Mouse (Mus musculus): Measurements from ENCODE around the gene Cacng7. TPM values are rescaled to one million over a fixed set of nuclear protein-coding genes. Genes with fewer than 3 reads are reported as not detected.

Cacng7 gene
- polyA plus RNA-seq, 1 experiment from 2014 or later = 0.51 TPM

GRCm38 (mm10) chr7:3331581-3332223 lies 1.1 kb upstream of the Cacng7 start:
- peak overlapping the region; percentile 26 for H3K27ac ChIP-seq (replicated peaks)
- peak overlapping the region; percentile 53 for H3K4me3 ChIP-seq
- WGBS = under 1% methylated on average over 27 of the region's 27 CpGs

GRCm38 (mm10) chr7:3332224-3332615 lies 535 bp upstream of the Cacng7 start:
- Histone ChIP-seq H3K36me3 (no peaks in the 10 kb centered on the region), H3K27me3 (replicated peaks) (peaks cover 76% of the 10 kb centered on the region), H3K9me3 (no peaks in the 10 kb centered on the region), H3K9ac (peak overlapping the region; percentile 70), H3K4me2 (peak overlapping the region; percentile 71), H3K27ac (replicated peaks) (peak overlapping the region; percentile 26), H3K4me3 (peak overlapping the region; percentile 53), H3K4me1 (peaks cover 18% of the 10 kb centered on the region)
- 0% methylated on average over 4 of the region's 4 CpGs for WGBS
- no peak for ATAC-seq (ENCODE audit: extremely low read depth, insufficient number of reproducible peaks, low FRiP score, low TSS enrichment)

More at GRCm38 (mm10) chr7:3331581-3332223, 1.1 kb upstream of the Cacng7 start:
- ATAC-seq (ENCODE audit: extremely low read depth, insufficient number of reproducible peaks, low FRiP score, low TSS enrichment) = peak; percentile 76; the same call in 1 of the 2 replicates
- peaks cover 18% of the 10 kb centered on the region for H3K4me1 ChIP-seq
- no peaks in the 10 kb centered on the region for H3K36me3 ChIP-seq
- peaks cover 76% of the 10 kb centered on the region for H3K27me3 ChIP-seq (replicated peaks)
- H3K4me2 ChIP-seq = peak overlapping the region; percentile 71
- peak overlapping the region; percentile 70 for H3K9ac ChIP-seq
- no peaks in the 10 kb centered on the region for H3K9me3 ChIP-seq

- Histone ChIP-seq H3K4me3 (peak overlapping the region; percentile 53), H3K4me2 (peak overlapping the region; percentile 71), H3K27ac (replicated peaks) (no peak overlapping the region), H3K27me3 (replicated peaks) (peaks cover 79% of the 10 kb centered on the region), H3K9me3 (no peaks in the 10 kb centered on the region), H3K36me3 (no peaks in the 10 kb centered on the region), H3K9ac (peak overlapping the region; percentile 78), H3K4me1 (peaks cover 18% of the 10 kb centered on the region)
- ATAC-seq (ENCODE audit: extremely low read depth, insufficient number of reproducible peaks, low FRiP score, low TSS enrichment) = no peak
- WGBS = 14% methylated on average over 5 of the region's 5 CpGs
These were observed 787 bp downstream of the Cacng7 start for GRCm38 (mm10) chr7:3333542-3333941.

GRCm38 (mm10) chr7:3336412-3336811 lies 3.7 kb downstream of the Cacng7 start:
- no peak for ATAC-seq (ENCODE audit: extremely low read depth, insufficient number of reproducible peaks, low FRiP score, low TSS enrichment)
- Histone ChIP-seq H3K9ac (no peak overlapping the region), H3K27ac (replicated peaks) (no peak overlapping the region), H3K4me1 (peaks cover 9% of the 10 kb centered on the region; the same call in 1 of the 2 replicates), H3K9me3 (no peaks in the 10 kb centered on the region), H3K36me3 (no peaks in the 10 kb centered on the region; the same call in 1 of the 2 replicates), H3K4me3 (no peak overlapping the region), H3K27me3 (replicated peaks) (peaks cover 51% of the 10 kb centered on the region), H3K4me2 (no peak overlapping the region)
- 56% methylated on average over 17 of the region's 17 CpGs for WGBS

- Histone ChIP-seq H3K4me2 (no peak overlapping the region), H3K36me3 (no peaks in the 10 kb centered on the region; the same call in 1 of the 2 replicates), H3K4me1 (no peaks in the 10 kb centered on the region), H3K27ac (replicated peaks) (no peak overlapping the region), H3K4me3 (no peak overlapping the region), H3K27me3 (replicated peaks) (peaks cover 31% of the 10 kb centered on the region), H3K9me3 (no peaks in the 10 kb centered on the region), H3K9ac (no peak overlapping the region)
- WGBS = 51% methylated on average over 11 of the region's 11 CpGs
- ATAC-seq (ENCODE audit: extremely low read depth, insufficient number of reproducible peaks, low FRiP score, low TSS enrichment) = no peak
These were observed 5.7 kb downstream of the Cacng7 start for GRCm38 (mm10) chr7:3338286-3338935.

GRCm38 (mm10) chr7:3339010-3339409 lies 6.3 kb downstream of the Cacng7 start:
- H3K4me2 ChIP-seq = no peak overlapping the region
- WGBS = 69% methylated on average over 11 of the region's 11 CpGs

GRCm38 (mm10) chr7:3343861-3344260 lies 11.1 kb downstream of the Cacng7 start:
- no peak overlapping the region for H3K4me3 ChIP-seq
- no peak overlapping the region for H3K4me2 ChIP-seq
- no peak overlapping the region for H3K9ac ChIP-seq
- no peak for ATAC-seq (ENCODE audit: extremely low read depth, insufficient number of reproducible peaks, low FRiP score, low TSS enrichment)
- H3K4me1 ChIP-seq = no peaks in the 10 kb centered on the region
- no peaks in the 10 kb centered on the region for H3K9me3 ChIP-seq
- peaks cover 2% of the 10 kb centered on the region; the same call in 1 of the 2 replicates for H3K36me3 ChIP-seq
- H3K27ac ChIP-seq (replicated peaks) = no peak overlapping the region
- H3K27me3 ChIP-seq (replicated peaks) = no peaks in the 10 kb centered on the region
- WGBS = 76% methylated on average over 3 of the region's 3 CpGs

More at GRCm38 (mm10) chr7:3339010-3339409, 6.3 kb downstream of the Cacng7 start:
- no peak overlapping the region for H3K27ac ChIP-seq (replicated peaks)
- no peak for ATAC-seq (ENCODE audit: extremely low read depth, insufficient number of reproducible peaks, low FRiP score, low TSS enrichment)
- H3K4me3 ChIP-seq = no peak overlapping the region
- no peaks in the 10 kb centered on the region for H3K9me3 ChIP-seq
- no peak overlapping the region for H3K9ac ChIP-seq
- H3K27me3 ChIP-seq (replicated peaks) = peaks cover 25% of the 10 kb centered on the region
- H3K36me3 ChIP-seq = no peaks in the 10 kb centered on the region; the same call in 1 of the 2 replicates
- H3K4me1 ChIP-seq = no peaks in the 10 kb centered on the region

- 78% methylated on average over 3 of the region's 3 CpGs for WGBS
- Histone ChIP-seq H3K4me1 (no peaks in the 10 kb centered on the region), H3K4me2 (no peak overlapping the region), H3K36me3 (peaks cover 2% of the 10 kb centered on the region; the same call in 1 of the 2 replicates), H3K27me3 (replicated peaks) (no peaks in the 10 kb centered on the region), H3K9ac (no peak overlapping the region), H3K4me3 (no peak overlapping the region), H3K27ac (replicated peaks) (no peak overlapping the region), H3K9me3 (no peaks in the 10 kb centered on the region)
- ATAC-seq (ENCODE audit: extremely low read depth, insufficient number of reproducible peaks, low FRiP score, low TSS enrichment) = no peak
These were observed 12.5 kb downstream of the Cacng7 start for GRCm38 (mm10) chr7:3345301-3345700.

- no peak for ATAC-seq (ENCODE audit: extremely low read depth, insufficient number of reproducible peaks, low FRiP score, low TSS enrichment)
- no peaks in the 10 kb centered on the region for H3K4me1 ChIP-seq
- H3K9me3 ChIP-seq = no peaks in the 10 kb centered on the region
- H3K9ac ChIP-seq = no peak overlapping the region
- 0 out of 2 replicates have a peak, but pooled peaks cover 8% of the 10 kb centered on the region for H3K36me3 ChIP-seq
- H3K4me3 ChIP-seq = no peak overlapping the region
- no peaks in the 10 kb centered on the region for H3K27me3 ChIP-seq (replicated peaks)
- no peak overlapping the region for H3K27ac ChIP-seq (replicated peaks)
- 49% methylated on average over 20 of the region's 20 CpGs for WGBS
- H3K4me2 ChIP-seq = no peak overlapping the region
These were observed 14.9 kb downstream of the Cacng7 start for GRCm38 (mm10) chr7:3347366-3348287.

GRCm38 (mm10) chr7:3348326-3348725 lies 15.6 kb downstream of the Cacng7 start:
- H3K4me3 ChIP-seq = no peak overlapping the region
- H3K36me3 ChIP-seq = 0 out of 2 replicates have a peak, but pooled peaks cover 8% of the 10 kb centered on the region
- H3K4me1 ChIP-seq = no peaks in the 10 kb centered on the region
- H3K27ac ChIP-seq (replicated peaks) = no peak overlapping the region
- H3K9me3 ChIP-seq = no peaks in the 10 kb centered on the region
- H3K27me3 ChIP-seq (replicated peaks) = no peaks in the 10 kb centered on the region
- H3K4me2 ChIP-seq = no peak overlapping the region
- 67% methylated on average over 5 of the region's 5 CpGs for WGBS
- no peak for ATAC-seq (ENCODE audit: extremely low read depth, insufficient number of reproducible peaks, low FRiP score, low TSS enrichment)
- H3K9ac ChIP-seq = no peak overlapping the region

- H3K36me3 ChIP-seq = 0 out of 2 replicates have a peak, but pooled peaks cover 8% of the 10 kb centered on the region
- no peak overlapping the region for H3K4me2 ChIP-seq
- no peak overlapping the region for H3K4me3 ChIP-seq
- H3K27me3 ChIP-seq (replicated peaks) = no peaks in the 10 kb centered on the region
- H3K4me1 ChIP-seq = no peaks in the 10 kb centered on the region
- H3K9ac ChIP-seq = no peak overlapping the region
- H3K9me3 ChIP-seq = no peaks in the 10 kb centered on the region
- H3K27ac ChIP-seq (replicated peaks) = no peak overlapping the region
- 81% methylated on average over 9 of the region's 9 CpGs for WGBS
- no peak for ATAC-seq (ENCODE audit: extremely low read depth, insufficient number of reproducible peaks, low FRiP score, low TSS enrichment)
These were observed 17.0 kb downstream of the Cacng7 start for GRCm38 (mm10) chr7:3349775-3350174.

Data from heart, embryonic 13.5 days (tissue).